Mouse (Mus musculus) bone marrow macrophage, adult 2 months (primary cell): ENCODE results near the gene Mpzl3. TPM values are rescaled to one million over a fixed set of nuclear protein-coding genes. Genes with fewer than 3 reads are reported as not detected.
"Not testable (repeated sequence)": the region's sequence is repeated elsewhere in the genome, so short reads cannot be mapped to it uniquely, and the experiment has no call there.

Experiments used
- H3K27ac ChIP-seq: 2 replicates; pipeline ENCODE4 v1.5.1; 2012; ENCODE audit warnings: low read depth, low read length; ENCODE audit not compliant: insufficient read depth
- H3K4me1 ChIP-seq: 2 replicates; pipeline ENCODE4 v1.6.1; 2012; ENCODE audit warnings: low read length; ENCODE audit not compliant: control insufficient read depth, insufficient read depth
- H3K4me3 ChIP-seq: 2 replicates; pipeline ENCODE4 v1.5.1; 2012; ENCODE audit warnings: mild to moderate bottlenecking, low read length, moderate library complexity; ENCODE audit not compliant: insufficient read depth
- CTCF ChIP-seq: IDR thresholded peaks from 2 replicates; pipeline ENCODE4 v1.5.1; 2012; ENCODE audit warnings: low read depth, mild to moderate bottlenecking, low read length, moderate library complexity
- POLR2A ChIP-seq: IDR thresholded peaks from 2 replicates; pipeline ENCODE4 v1.6.1; 2012; ENCODE audit warnings: mild to moderate bottlenecking, low read depth, low read length, borderline replicate concordance
- polyA plus RNA-seq: library from polyadenylated mRNA; stranded (reverse); fragments of >200 nt; gene quantifications from 2 replicates; pipeline ENCODE4 v1.2.4, GENCODE M21; 2012; ENCODE audit not compliant: missing spikeins, insufficient read depth, insufficient read length

The Mpzl3 gene
- polyA plus RNA-seq, 1 experiment: 1.1 TPM

DNA sequence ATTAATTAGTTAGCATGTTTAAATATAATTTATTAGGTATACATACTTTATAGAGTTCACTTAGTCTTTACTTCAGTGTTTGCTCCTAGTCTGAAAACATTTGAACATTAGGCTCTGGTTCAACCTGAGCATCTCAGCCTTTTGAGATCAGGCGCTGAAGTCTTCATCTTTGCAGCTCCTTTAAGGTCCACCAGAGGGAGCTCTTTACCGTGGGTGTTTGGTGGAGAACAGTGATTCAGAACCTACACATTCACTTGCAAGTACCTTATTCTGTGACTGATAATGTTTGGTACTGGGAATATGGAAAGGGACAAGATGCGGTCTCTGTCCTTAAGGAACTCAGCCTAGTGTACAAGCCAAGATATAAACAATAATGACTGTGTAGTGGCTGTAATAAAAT is 32.2 kb upstream of the Mpzl3 start:
- Histone ChIP-seq H3K4me3 (no peak overlapping the region), H3K27ac (no peak overlapping the region), H3K4me1 (no peaks in the 10 kb centered on the region)
- no peak for TF ChIP-seq CTCF

- Histone ChIP-seq H3K4me3 (no peak overlapping the region), H3K4me1 (no peaks in the 10 kb centered on the region), H3K27ac (no peak overlapping the region)
- TF ChIP-seq POLR2A: no peak
Observed at GRCm38 (mm10) chr9:45023638-45024037, 31.3 kb upstream of the Mpzl3 start.

- no peak for TF ChIP-seq CTCF
- no peak for TF ChIP-seq POLR2A
- H3K4me1 ChIP-seq: no peaks in the 10 kb centered on the region
- H3K27ac ChIP-seq: no peak overlapping the region
- no peak overlapping the region for H3K4me3 ChIP-seq
Observed at GRCm38 (mm10) chr9:45024187-45024586, 30.8 kb upstream of the Mpzl3 start.

DNA sequence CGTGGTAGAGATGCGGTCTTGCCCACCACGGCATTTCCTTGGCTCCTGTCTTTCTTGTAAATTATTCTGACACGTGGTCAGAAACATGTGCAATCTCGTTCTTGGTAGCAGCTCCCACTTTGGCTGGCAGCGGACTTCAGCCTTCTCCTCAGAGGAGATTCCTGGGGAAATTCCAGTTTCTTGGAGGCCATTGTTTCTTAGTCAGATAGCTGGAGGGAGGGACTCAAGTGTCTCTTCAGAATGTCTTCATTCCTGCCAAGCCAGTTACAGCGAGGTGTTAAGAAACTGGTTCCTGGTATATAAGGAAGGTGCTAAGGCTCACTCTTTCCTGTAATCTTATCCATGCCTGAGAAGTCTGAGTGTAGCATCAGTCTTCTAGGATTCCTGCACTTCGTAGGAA is 27.6 kb upstream of the Mpzl3 start:
- no peak overlapping the region for H3K27ac ChIP-seq
- no peak overlapping the region for H3K4me3 ChIP-seq
- no peak for TF ChIP-seq CTCF
- TF ChIP-seq POLR2A: no peak
- H3K4me1 ChIP-seq: no peaks in the 10 kb centered on the region

DNA sequence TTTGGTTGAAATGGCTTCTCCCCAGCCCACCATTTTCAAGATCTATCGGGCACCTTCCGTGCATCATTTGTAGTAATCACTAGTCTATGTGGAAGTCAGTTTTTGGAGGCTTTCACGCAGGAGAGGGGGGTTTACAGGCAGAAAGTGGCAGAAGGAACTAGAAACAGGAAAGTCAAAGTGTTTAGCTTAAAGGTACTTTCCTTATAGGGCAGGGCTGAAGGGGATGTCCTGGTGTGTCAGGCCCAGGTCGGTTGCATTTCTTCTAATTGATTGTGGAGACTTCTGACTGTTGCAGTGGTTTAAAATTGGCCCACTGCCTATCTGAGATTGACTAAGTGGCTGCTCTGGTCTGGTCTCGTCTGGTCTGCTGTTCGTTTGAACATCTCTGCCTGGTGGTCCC is 24.6 kb upstream of the Mpzl3 start:
- TF ChIP-seq POLR2A (no peak), CTCF (no peak)
- H3K27ac ChIP-seq: no peak overlapping the region
- no peak overlapping the region for H3K4me3 ChIP-seq
- no peaks in the 10 kb centered on the region for H3K4me1 ChIP-seq

GRCm38 (mm10) chr9:45032261-45032660 is 22.7 kb upstream of the Mpzl3 start:
- no peaks in the 10 kb centered on the region for H3K4me1 ChIP-seq
- TF ChIP-seq POLR2A (no peak), CTCF (no peak)
- no peak overlapping the region for H3K27ac ChIP-seq
- no peak overlapping the region for H3K4me3 ChIP-seq

GRCm38 (mm10) chr9:45034526-45034925 is 20.5 kb upstream of the Mpzl3 start:
- Histone ChIP-seq H3K4me1 (no peaks in the 10 kb centered on the region), H3K27ac (no peak overlapping the region), H3K4me3 (no peak overlapping the region)
- TF ChIP-seq POLR2A (no peak), CTCF (no peak)

DNA sequence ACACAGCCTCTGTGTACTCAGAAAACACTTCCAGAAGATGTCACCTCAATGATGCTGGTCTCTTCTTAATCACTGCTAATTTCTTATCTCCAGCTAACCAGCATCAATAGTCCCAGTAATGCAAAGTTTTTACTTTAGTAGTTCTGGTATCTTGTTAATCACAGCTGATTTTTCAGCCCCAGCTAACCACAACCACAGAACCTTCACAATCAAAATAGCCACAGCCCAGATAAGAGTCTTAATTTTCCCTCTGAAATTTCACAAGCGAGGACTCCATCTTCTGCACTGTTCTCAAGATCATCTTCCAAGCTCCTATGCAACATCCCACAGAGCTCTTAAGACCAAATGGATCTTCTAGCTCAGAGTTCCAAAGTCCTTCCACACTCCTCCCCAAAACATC is 17.2 kb upstream of the Mpzl3 start:
- H3K4me1 ChIP-seq, H3K4me3 ChIP-seq: not testable (repeated sequence)

DNA sequence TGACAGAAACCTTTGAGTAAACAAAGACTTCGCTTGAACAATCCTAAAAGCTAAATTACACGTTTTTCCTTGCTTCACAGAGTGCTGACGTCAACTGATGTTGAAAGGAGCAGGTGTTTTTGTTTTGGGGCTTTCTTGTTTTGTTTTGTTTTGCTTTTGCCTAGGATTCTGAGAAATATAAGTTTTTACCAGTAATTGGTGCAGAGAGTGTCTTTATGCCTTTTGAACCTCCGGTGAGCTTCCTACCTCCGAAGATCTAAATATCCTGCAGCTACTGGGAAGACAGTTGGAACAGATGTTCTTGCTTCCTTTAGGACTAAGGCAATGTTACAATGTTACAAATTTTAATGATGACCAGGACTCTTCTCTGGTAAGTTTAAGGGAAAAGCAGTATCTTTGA is 15.5 kb upstream of the Mpzl3 start, which contains the start of gene Mpzl2:
Mpzl2 (plus strand) TSS at position 301 of the 400 bp plus-strand sequence.
- TF ChIP-seq POLR2A (no peak), CTCF (no peak)
- Histone ChIP-seq H3K4me3 (no peak within 1 kb of the TSS), H3K4me1 (no peaks in the 10 kb centered on the region), H3K27ac (no peak within 1 kb of the TSS)

More for the DNA sequence above, 17.2 kb upstream of the Mpzl3 start:
- not testable (repeated sequence) for H3K27ac ChIP-seq

DNA sequence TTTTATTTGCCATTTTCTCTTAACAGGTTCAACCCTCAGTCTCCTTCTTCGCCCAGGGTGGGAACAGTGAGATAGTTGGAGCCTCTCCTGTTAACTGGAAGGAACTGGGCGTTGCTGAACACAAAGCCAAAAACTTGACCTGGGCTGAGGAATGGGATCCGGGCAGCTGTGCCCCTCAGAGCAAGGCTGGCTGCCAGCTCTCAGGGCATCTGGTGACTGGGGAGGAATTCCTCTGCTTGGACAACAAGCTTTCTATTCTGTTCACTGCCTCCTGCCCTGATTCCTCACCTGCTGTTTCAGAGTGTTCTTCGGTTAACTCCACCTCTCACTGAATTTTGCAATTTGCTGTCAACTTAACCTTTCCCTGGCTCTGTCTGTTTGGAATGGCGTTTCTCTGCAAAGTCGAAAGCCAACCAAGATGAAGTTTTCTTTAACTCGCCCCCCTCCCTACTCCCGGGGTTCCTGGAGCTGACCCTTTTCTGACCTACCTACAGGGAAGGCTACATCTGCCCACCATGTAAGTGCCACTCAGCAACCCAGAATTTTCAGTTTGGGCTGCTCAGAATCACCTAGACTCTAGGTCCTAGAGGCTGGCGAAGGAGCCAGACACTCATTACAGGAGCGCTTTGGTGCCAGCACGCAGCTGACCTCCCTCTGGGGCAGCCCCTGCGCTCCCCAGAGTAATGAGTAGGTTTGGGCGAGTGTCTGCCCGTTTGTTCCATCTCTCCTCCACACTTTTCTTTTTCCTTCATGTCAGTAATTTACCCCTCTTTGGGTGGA is 14.7 kb upstream of the Mpzl3 start:
- Histone ChIP-seq H3K4me1 (no peaks in the 10 kb centered on the region), H3K4me3 (no peak overlapping the region), H3K27ac (no peak overlapping the region)
- TF ChIP-seq CTCF: no peak
- no peak for TF ChIP-seq POLR2A
